Mouse (Mus musculus): ENCODE results near the gene Mvk.

Mvk gene

GRCm38 (mm10) chr5:114461238-114461637 is 17.2 kb downstream of the Mvk start:
- DNase-seq = peak; percentile 63

- DNase-seq = no peak
Measured at GRCm38 (mm10) chr5:114462067-114463040, 18.3 kb downstream of the Mvk start.

- no peak for DNase-seq
Measured at GRCm38 (mm10) chr5:114464561-114464960, 20.5 kb downstream of the Mvk start.

DNA sequence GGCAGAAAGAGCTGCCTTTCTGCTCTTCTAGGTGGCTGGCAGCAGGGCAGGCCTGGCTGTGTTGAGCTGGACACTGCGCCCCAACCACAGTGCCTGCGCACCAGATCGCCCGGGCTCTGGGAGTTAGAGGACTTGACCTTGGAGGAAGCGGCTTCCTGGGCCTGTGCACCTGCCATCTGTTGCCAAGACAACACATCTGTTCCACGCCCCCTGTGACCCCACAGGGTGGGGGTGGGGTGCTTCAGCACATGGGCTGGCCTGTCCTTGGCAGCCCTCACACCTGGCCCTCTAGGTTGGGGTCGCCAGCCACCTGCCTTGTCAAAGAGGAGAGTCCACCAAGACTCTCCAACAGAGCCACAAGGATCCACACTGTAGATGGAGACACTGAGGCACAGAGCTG is 21.6 kb downstream of the Mvk start:
- no peak for DNase-seq

- DNase-seq = no peak
Measured at GRCm38 (mm10) chr5:114467019-114467418, 22.9 kb downstream of the Mvk start.

DNA sequence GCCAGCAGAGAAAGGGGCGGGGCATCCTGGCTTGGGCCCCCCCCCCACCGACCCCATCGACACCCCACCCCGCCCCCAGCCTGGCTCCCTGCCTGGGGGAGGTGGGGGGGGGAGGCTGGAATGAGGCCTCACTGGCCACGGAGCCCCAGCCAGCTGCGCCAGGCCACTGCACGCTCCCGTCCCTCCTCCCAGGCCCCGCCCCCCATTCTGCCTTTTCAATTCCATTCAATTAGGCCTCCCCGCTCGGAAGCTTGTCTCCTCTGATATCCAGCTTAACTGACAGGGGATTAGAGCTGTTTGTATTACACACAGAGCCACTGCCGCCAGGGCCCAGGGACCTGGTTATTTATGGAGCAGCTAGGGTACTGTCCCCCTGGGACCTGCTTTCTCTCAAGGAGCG is 23.4 kb downstream of the Mvk start:
- peak; percentile 81 for DNase-seq

DNA sequence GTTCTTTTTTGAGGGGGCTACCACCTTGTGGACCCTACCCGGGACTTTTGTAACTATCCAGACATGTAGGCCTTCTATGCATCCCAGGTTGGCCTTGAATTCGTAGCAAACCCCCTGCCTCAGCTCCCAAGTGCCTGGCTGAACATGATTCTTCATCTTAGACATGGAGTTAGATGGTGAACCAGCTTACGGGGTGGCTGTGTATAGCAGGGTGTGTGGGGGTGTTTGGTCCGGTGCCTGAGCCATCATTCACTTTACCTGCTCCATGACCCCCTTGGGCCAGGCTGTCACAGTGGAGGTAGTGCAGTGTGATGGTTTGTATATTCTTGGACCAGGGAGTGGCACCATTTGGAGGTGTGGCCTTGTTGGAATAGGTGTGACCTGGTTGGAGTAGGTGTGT is 23.9 kb downstream of the Mvk start:
- DNase-seq = no peak

DNA sequence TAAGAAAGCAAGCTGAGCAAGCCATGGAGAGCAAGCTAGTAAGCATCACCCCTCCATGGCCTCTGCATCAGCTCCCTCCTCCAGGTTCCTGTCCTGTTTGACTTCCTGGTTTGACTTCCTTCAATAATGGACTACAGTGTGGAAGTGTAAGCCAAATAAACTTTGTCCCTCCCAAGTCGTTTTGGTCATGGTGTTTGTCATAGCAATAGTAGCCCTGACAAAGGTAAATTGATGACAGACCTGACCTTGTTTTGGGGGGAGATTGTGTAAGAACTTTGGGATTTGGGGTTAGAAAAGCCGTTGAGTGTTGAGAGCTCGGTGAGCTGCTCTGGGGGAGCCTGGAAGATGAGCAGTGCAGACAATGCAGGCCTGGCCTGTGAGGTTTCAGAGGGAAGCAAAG is 26.3 kb downstream of the Mvk start:
- no peak for DNase-seq

- DNase-seq = peak; percentile 39
Measured at GRCm38 (mm10) chr5:114474741-114475491, 30.8 kb downstream of the Mvk start.

- no peak for DNase-seq
Measured at GRCm38 (mm10) chr5:114478267-114478666, 34.2 kb downstream of the Mvk start.

DNA sequence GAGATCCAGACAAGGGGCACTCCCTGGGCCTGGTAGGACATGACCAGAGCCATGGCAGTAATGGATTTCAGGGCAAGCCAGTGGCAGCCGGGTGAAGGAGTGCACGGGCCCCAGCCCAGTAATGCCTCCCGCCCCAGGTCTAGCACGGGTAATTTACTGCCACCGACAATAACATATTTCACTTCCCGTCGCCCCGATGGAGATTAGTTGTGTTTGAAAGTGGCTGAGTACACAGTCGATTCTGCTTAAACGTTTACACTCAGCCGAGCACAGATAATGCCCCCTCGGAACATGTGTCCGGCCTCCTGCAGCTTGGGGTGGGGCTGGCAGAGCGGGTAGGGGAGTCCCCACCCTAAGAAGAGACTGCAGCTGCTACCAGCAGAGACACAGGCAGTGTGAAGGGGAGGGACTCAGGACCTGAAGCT is 38.5 kb downstream of the Mvk start:
- DNase-seq = no peak

GRCm38 (mm10) chr5:114485685-114486084 is 41.6 kb downstream of the Mvk start:
- no peak for DNase-seq

DNA sequence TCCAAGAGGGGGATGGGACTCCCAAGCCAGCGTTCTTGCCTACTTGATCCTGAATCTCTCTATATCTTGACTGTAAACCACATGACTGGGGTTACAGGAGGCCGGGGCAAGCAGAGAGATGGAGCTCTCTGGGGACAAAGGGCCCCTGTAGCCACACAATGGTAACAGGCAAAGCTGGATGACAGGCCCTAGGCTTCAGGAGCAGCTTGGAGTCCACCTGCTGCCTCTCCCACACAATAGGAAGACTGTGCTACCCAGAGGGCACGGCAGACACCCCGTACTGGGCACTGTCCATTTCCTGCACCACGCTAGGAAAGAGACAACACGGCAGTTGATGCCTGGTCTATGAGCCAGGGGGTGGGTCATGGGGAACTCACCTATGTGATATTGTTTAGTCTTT is 45.5 kb downstream of the Mvk start:
- DNase-seq = peak; percentile 84

DNA sequence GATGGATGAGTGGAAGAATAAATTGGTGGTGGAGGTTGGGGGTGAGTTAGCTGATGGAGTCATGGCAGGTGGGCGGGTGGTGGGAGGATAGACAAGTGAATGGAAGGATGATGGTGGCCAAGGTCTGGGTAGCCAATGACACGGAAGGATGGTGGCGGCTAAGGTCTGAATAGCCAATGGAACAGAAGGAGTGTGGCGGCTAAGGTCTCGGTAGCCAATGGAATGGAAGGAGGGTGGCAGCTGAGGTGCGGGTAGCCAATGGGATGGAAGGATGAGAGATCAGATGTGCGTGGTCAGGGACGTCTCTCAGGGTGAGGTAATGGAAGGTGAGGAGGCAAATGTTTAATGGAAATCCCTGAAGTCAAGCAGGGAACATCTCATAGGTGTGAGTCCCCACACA is 46.2 kb downstream of the Mvk start:
- no peak for DNase-seq

GRCm38 (mm10) chr5:114494761-114495160 is 50.7 kb downstream of the Mvk start:
- DNase-seq = no peak

DNA sequence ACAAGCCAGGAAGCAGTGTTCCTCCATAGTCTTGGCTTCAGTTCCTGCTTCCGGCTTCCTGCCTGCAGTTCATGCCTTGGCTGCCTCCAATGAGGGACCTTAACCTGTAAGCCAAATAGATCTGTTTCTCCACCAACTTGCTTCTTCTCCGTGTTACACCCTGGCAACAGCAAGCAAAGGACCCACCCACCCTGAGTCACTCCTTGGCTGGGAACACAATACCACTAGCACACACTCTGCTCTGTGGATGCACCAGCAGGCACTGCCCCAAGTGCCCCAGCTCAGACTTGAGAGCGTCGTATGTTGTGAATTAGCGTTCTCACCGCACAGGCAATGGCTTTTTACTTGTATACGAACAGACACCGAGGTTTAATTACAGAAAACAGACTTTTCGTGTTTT is 57.2 kb downstream of the Mvk start:
- peak; percentile 53 for DNase-seq

- no peak for DNase-seq
Measured at GRCm38 (mm10) chr5:114504826-114505225, 60.8 kb downstream of the Mvk start.

- DNase-seq = no peak
Measured at GRCm38 (mm10) chr5:114505260-114506085, 61.4 kb downstream of the Mvk start.

GRCm38 (mm10) chr5:114507394-114507793 is 63.3 kb downstream of the Mvk start:
- no peak for DNase-seq

DNA sequence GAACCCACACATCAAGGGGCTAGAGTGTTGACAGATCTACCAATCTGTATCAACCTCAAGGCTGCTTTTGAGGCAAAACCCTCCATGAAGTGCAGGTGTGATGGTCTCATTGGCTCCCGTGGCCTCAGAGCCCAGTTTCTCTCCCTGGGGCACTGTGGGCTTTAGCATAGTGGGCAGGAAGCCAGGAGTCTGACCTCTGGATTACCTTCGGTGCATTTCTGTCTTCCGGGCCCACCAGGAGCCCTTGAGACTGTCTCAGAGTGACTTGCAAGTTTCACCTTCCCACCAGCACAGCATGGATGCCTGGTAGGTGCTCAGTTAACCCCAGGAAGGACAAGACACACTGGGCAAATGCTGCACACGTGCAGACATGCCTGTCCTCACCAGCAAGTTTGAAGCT is 63.9 kb downstream of the Mvk start:
- no peak for DNase-seq

DNA sequence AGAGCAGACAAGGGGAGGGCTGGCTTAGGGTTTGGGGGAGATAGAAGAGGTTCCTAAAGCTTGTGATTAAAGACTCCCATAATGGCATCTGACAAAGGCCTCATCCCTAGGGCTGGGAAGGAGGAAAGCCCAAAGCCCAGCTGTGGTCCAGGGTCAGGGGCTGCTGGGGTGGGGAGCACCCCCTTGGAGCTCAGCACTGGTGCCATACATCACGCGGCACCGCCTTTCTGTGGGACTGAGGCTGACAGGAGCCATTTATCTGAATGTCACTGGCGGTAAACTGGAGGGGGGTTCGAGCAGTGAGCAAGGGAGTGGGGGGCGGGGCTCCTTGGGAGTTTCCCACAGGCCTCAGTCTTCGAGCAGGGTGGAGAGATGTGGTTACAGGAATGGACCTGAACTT is 65.4 kb downstream of the Mvk start:
- no peak for DNase-seq

Measured in layer of hippocampus, adult 9-11 months (tissue).